9 mouse cellular contexts compared by ENCODE assay signal in the genomic region with DNA sequence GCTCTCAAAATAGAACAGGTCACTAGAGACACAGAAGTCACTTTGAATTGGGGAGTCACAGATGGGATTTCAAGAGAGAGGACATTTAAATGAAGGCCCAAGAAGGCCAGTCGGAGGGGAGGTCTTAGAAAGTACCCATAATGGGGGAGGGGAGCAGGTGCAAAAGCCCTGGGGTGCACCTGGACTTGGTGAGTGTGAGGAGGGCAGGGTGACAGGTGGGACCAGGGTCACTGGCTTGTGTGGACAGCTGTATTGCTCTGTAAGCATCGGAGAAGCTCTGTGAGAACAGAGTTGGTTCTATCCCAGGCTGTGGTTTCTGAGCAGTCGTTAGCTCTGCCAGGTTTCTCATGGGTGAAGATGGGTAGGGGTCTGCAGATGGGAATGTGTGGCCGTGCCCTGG. TPM values are rescaled to one million over a fixed set of nuclear protein-coding genes. Genes with fewer than 3 reads are reported as not detected.
A peak's percentile ranks its signal among the peaks of the same experiment; 100 is the strongest.
DNase-seq lines count a peak whose midpoint lies in the region; ATAC-seq and TF ChIP-seq lines count a peak whose summit lies in the region.
"Had no signal": no experiment of that assay in that cellular context is flagged by ENCODE, and none has a peak within 500 bp of the region (broad histone marks: within the 10 kb centered on the region; RNA-seq: fewer than 3 reads in every experiment).

No protein-coding gene starts in this region.

- peak overlapping the region; percentile 22; the same call in 1 of the 2 replicates for H3K27ac ChIP-seq in kidney, embryonic 16.5 days (ENCODE audit: low read length)
- H3K27ac ChIP-seq in forebrain, embryonic 11.5 days (ENCODE audit: low read depth, low read length), result peak overlapping the region; percentile 97
- H3K27ac ChIP-seq in intestine, postnatal 0 days (ENCODE audit: low read depth, low read length), result peak overlapping the region; percentile 65
- H3K27ac ChIP-seq in neural tube, embryonic 12.5 days, result peak overlapping the region; percentile 11; the same call in 1 of the 2 replicates
- H3K27ac ChIP-seq: liver, embryonic 14.5 days had no signal

- H3K9me3 ChIP-seq in kidney, embryonic 16.5 days (ENCODE audit: low read length), result no peaks in the 10 kb centered on the region
- H3K9me3 ChIP-seq in forebrain, embryonic 11.5 days (ENCODE audit: control insufficient read depth, low read length), result no peaks in the 10 kb centered on the region
- H3K9me3 ChIP-seq in intestine, postnatal 0 days (ENCODE audit: control insufficient read depth), result no peaks in the 10 kb centered on the region
- no peaks in the 10 kb centered on the region for H3K9me3 ChIP-seq in neural tube, embryonic 12.5 days

- H3K36me3 ChIP-seq in kidney, embryonic 16.5 days (ENCODE audit: insufficient read depth, low read length), result no peaks in the 10 kb centered on the region
- no peaks in the 10 kb centered on the region for H3K36me3 ChIP-seq in forebrain, embryonic 11.5 days (ENCODE audit: control insufficient read depth, insufficient read depth, low read length)
- H3K36me3 ChIP-seq in intestine, postnatal 0 days (ENCODE audit: control insufficient read depth, insufficient read depth), result no peaks in the 10 kb centered on the region
- no peaks in the 10 kb centered on the region for H3K36me3 ChIP-seq in neural tube, embryonic 12.5 days

- H3K4me2 ChIP-seq in kidney, embryonic 16.5 days (replicated peaks; ENCODE audit: low read depth, low read length), result no peak overlapping the region
- no peak overlapping the region for H3K4me2 ChIP-seq in forebrain, embryonic 11.5 days (ENCODE audit: low read depth, low read length, severe bottlenecking)
- no peak overlapping the region for H3K4me2 ChIP-seq in intestine, postnatal 0 days (replicated peaks; ENCODE audit: low read depth)
- peak overlapping the region; percentile 44; the same call in 1 of the 2 replicates for H3K4me2 ChIP-seq in neural tube, embryonic 12.5 days (replicated peaks)

- peaks cover 51% of the 10 kb centered on the region for H3K4me1 ChIP-seq in kidney, embryonic 16.5 days (ENCODE audit: insufficient read depth, low read length)
- peaks cover 24% of the 10 kb centered on the region for H3K4me1 ChIP-seq in forebrain, embryonic 11.5 days (replicated peaks; ENCODE audit: control insufficient read depth, insufficient read depth, low read length)
- H3K4me1 ChIP-seq in intestine, postnatal 0 days (replicated peaks; ENCODE audit: control insufficient read depth, insufficient read depth, low read length), result peaks cover 8% of the 10 kb centered on the region
- H3K4me1 ChIP-seq in neural tube, embryonic 12.5 days, result peaks cover 52% of the 10 kb centered on the region

- H3K9ac ChIP-seq in kidney, embryonic 16.5 days (replicated peaks; ENCODE audit: low read length), result no peak overlapping the region
- no peak overlapping the region; the same call in 1 of the 2 replicates for H3K9ac ChIP-seq in forebrain, embryonic 11.5 days (ENCODE audit: low read length)
- no peak overlapping the region for H3K9ac ChIP-seq in intestine, postnatal 0 days (ENCODE audit: low read depth, low read length)
- no peak overlapping the region for H3K9ac ChIP-seq in neural tube, embryonic 12.5 days
- H3K9ac ChIP-seq: liver, embryonic 14.5 days had no signal

- H3K27me3 ChIP-seq in kidney, embryonic 16.5 days (ENCODE audit: insufficient read depth, low read length), result no peaks in the 10 kb centered on the region
- no peaks in the 10 kb centered on the region for H3K27me3 ChIP-seq in forebrain, embryonic 11.5 days (ENCODE audit: control insufficient read depth, insufficient read depth, low read length)
- no peaks in the 10 kb centered on the region for H3K27me3 ChIP-seq in intestine, postnatal 0 days (replicated peaks; ENCODE audit: control insufficient read depth, insufficient read depth, low read length)
- no peaks in the 10 kb centered on the region for H3K27me3 ChIP-seq in neural tube, embryonic 12.5 days (replicated peaks)

- no peak for DNase-seq in kidney, postnatal 36 days
- DNase-seq in forebrain, embryonic 11.5 days (ENCODE audit: low spot score), result no peak
- DNase-seq in cerebellum, postnatal 10 days, result no peak
- DNase-seq in adrenal gland, postnatal 25 days, result no peak

- no peak for TF ChIP-seq CTCF in intestine, postnatal 0 days (IDR thresholded peaks at IDR 0.05; ENCODE audit: low read depth)

- ATAC-seq in kidney, embryonic 16.5 days (ENCODE audit: low FRiP score, low TSS enrichment), result no peak
- ATAC-seq in forebrain, embryonic 11.5 days (replicated peaks; ENCODE audit: low FRiP score), result no peak
- ATAC-seq in intestine, postnatal 0 days, result no peak
- no peak for ATAC-seq in neural tube, embryonic 12.5 days (ENCODE audit: low FRiP score, low read depth)
- ATAC-seq in CD4-positive, CD25-positive, alpha-beta regulatory T cell, adult 4 months, result no peak

- 83% methylated on average over 4 of the region's 4 CpGs for whole genome bisulfite sequencing in kidney, embryonic 16.5 days
- WGBS in forebrain, embryonic 11.5 days, result 80% methylated on average over 4 of the region's 4 CpGs
- 89% methylated on average over 4 of the region's 4 CpGs for WGBS in intestine, postnatal 0 days
- 80% methylated on average over 4 of the region's 4 CpGs for WGBS in neural tube, embryonic 12.5 days

- H3K4me3 ChIP-seq in kidney, embryonic 16.5 days (ENCODE audit: low read length), result no peak overlapping the region
- H3K4me3 ChIP-seq in forebrain, embryonic 11.5 days (ENCODE audit: low read depth, low read length), result no peak overlapping the region
- no peak overlapping the region for H3K4me3 ChIP-seq in intestine, postnatal 0 days (ENCODE audit: low read depth, low read length)
- H3K4me3 ChIP-seq in neural tube, embryonic 12.5 days, result no peak overlapping the region

RNA-seq across cellular contexts. Expression of a gene that starts 17.5 kb away (rescaled TPM):
- polyA plus RNA-seq in kidney, embryonic 16.5 days (2015; fragmentation: Nextera tagmentation; extraction: Ambion mirVana), result 66.2 and 67.8 TPM in 2 replicates
- polyA plus RNA-seq in forebrain, embryonic 11.5 days (2014; fragmentation: Nextera tagmentation; extraction: Ambion mirVana), result 177 and 184 TPM in 2 replicates
- polyA plus RNA-seq in intestine, postnatal 0 days (2015; fragmentation: Nextera tagmentation; extraction: Ambion mirVana), result 22.3 and 22.7 TPM in 2 replicates
- polyA plus RNA-seq in neural tube, embryonic 12.5 days (2016; fragmentation: Nextera tagmentation; extraction: Ambion mirVana), result 177 and 208 TPM in 2 replicates
- 1 to 10 TPM; 4.6 to 8.4 TPM for polyA plus RNA-seq in CD4-positive, CD25-positive, alpha-beta regulatory T cell, adult 4 months (2017; shearing (Covaris generic))
- 11.7 and 20.7 TPM in 2 replicates for total RNA-seq in adrenal gland, postnatal 25 days (2021)

RNA-seq across cellular contexts. Expression of a gene that starts 25.5 kb away (rescaled TPM):
- 5.0 and 5.1 TPM in 2 replicates for polyA plus RNA-seq in kidney, embryonic 16.5 days (2015; fragmentation: Nextera tagmentation; extraction: Ambion mirVana)
- 2.9 and 3.2 TPM in 2 replicates for polyA plus RNA-seq in forebrain, embryonic 11.5 days (2014; fragmentation: Nextera tagmentation; extraction: Ambion mirVana)
- 4.2 and 4.7 TPM in 2 replicates for polyA plus RNA-seq in intestine, postnatal 0 days (2015; fragmentation: Nextera tagmentation; extraction: Ambion mirVana)
- polyA plus RNA-seq in neural tube, embryonic 12.5 days (2016; fragmentation: Nextera tagmentation; extraction: Ambion mirVana), result 2.4 and 2.6 TPM in 2 replicates
- under 1 TPM in 1 of 2 experiments, not detected in 1; 0.51 TPM for polyA plus RNA-seq in CD4-positive, CD25-positive, alpha-beta regulatory T cell, adult 4 months (2017; shearing (Covaris generic))
- total RNA-seq in adrenal gland, postnatal 25 days (2021), result 3.0 and 4.2 TPM in 2 replicates

Comparison
In these comparisons a context has a peak if more than half of its experiments do, and no peak if none do; other contexts are left out.
1. H3K27ac ChIP-seq: peak in every context shown above with its lines; median percentile 97 in forebrain, embryonic 11.5 days; 65 in intestine, postnatal 0 days; 22 in kidney, embryonic 16.5 days; 11 in neural tube, embryonic 12.5 days.